Mouse (Mus musculus): ENCODE results near the gene Rgl2.
A peak's percentile ranks its signal among the peaks of the same experiment; 100 is the strongest.

The Rgl2 gene

DNA sequence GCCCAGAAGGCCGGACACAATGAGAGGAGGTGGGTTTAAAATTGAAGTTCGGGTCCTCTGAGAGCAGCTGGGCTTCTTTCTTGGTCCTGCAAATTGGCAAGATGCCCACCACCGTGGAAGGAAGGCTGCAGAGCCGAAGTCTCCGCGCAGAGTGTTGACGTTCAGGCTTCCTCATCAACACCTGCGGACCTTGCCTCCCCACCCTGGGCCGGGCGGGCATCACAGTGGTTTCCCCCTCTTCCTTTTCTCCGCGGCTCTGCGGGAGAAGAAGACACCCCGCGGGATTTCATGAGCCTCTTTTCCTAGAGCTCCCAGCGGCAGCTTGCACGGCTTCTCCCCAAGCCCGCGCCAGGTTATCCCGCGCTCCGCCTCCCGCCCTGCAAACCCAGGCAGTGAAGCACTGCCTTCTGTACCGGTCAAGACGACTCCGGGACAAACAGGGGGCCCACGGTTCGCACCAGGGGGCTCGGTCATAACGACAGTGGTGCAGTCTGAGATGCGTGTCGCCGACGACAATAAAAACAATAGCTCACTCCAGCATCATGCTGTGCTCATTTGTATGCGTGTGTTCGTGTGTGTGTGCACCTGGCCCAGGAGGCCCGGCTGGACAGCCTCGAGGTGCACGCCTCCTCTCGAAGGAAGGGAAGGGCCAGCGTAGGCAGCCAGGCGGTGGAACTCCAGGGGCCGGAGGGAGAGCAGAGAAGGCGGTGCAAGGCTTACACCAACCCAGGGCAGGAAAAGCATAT lies 20.8 kb upstream of the Rgl2 start:
- peak; percentile 36; the same call in 1 of the 2 replicates for ATAC-seq (ENCODE audit: insufficient number of reproducible peaks, low FRiP score, low TSS enrichment)

DNA sequence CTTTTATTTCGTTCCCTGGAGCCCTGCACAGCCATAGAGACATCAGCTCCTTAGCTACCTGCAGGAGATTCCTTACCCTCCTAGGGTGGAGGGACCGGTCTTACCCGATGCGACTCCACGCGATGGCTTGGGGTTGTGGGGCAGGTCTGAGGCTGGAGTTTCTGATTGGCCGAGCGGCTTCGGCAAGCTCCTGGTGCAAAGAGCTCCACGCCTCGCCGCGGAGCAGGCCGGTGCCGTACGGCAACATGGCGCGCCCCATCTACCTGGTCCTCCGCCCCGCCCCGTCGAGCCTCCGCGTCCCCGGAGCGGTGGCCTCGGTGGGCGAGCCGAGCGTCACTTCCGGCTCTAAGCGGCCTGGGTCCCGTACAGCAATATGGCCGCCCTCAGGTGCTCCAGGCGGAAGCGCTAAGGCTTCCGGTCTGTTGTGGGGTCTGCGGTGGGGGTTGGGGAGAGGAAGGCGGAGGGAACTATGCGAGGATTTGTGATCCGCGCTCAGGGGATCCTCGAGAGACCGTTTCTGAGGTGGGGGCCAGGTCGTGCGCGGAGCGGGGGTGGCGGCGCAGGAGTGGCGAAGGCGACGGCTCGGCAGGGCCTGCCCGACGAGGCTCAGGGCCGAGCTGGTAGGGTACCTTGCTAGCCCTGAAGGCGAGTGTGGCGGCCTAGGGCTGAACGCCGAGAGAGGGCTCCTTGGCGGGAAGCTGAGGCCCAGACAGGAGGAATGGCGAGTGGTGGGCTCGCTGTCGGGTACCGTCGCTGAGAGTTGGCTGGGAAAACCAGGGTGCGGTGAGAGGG lies 20.1 kb upstream of the Rgl2 start, which contains the start of gene Daxx:
Gene Daxx (plus strand): TSS at position 338 of the 792 bp plus-strand sequence.
- ATAC-seq (ENCODE audit: insufficient number of reproducible peaks, low FRiP score, low TSS enrichment): peak; percentile 95

DNA sequence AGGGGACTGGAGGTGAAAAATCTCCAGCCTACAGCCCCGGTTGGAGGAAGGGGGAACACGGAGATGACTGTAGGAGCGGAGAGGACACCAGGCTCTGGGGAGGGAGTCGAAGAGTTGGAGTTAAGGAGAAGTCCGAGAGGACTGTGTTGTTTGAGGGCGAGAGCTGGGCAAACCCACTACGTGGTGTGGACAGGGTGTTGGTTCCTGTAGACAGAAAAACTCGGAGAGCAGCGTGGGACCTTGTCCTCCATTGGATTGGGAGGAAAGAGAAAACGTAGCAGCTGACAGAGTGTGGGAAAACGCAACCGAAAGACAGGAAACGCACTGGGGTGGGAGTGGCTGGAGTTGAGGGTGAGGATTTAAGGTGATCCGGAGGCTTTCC lies 19.5 kb upstream of the Rgl2 start:
- no peak for ATAC-seq (ENCODE audit: insufficient number of reproducible peaks, low FRiP score, low TSS enrichment)

DNA sequence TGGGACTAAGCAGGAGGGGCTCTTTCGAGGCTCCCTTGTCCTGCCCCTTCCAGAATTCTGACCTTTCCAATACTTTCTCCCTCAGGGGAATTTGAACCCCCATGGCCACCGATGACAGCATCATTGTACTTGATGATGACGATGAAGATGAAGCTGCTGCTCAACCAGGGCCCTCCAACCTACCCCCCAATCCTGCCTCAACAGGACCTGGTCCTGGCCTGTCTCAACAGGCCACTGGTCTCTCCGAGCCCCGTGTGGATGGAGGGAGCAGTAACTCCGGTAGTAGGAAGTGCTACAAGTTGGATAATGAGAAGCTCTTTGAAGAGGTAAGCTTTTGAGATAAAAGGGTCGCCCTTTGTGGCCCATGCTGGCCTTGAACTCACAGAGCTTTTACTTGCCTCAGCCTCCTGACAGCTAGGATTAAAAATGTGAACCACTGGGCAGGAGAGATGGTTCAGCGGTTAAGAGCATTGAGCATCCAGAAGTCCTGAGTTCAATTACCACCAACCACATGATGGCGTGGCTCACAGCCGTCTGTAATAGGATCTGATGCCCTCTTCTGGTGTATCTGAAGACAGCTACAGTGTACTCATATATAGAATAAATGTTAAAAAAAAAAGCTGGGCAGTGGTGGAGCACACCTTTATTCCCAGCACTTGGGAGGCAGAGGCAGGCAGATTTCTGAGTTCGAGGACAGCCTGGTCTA lies 18.8 kb upstream of the Rgl2 start:
- ATAC-seq (ENCODE audit: insufficient number of reproducible peaks, low FRiP score, low TSS enrichment): no peak

DNA sequence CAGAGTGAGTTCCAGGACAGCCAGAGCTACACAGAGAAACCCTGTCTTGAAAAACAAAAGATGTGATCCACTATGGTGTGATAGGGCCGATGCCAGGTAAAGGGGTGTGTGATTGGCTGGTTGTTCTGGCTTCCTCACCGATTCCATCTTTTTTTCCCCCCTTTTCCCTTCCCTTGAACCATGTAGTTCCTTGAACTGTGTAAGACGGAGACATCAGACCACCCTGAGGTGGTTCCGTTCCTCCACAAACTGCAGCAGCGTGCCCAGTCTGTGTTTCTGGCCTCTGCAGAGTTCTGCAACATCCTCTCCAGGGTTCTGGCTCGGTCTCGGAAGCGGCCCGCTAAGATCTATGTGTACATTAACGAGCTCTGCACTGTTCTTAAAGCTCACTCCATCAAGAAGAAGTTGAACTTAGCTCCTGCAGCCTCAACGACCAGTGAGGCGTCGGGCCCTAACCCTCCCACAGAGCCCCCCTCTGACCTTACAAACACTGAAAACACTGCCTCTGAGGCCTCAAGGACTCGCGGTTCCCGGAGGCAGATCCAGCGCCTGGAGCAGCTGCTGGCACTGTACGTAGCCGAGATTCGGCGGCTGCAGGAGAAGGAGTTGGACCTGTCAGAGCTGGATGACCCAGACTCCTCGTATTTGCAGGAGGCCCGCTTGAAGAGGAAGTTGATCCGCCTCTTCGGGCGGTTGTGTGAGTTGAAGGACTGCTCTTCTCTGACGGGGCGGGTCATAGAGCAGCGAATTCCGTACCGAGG lies 18.1 kb upstream of the Rgl2 start:
- ATAC-seq (ENCODE audit: insufficient number of reproducible peaks, low FRiP score, low TSS enrichment): no peak

DNA sequence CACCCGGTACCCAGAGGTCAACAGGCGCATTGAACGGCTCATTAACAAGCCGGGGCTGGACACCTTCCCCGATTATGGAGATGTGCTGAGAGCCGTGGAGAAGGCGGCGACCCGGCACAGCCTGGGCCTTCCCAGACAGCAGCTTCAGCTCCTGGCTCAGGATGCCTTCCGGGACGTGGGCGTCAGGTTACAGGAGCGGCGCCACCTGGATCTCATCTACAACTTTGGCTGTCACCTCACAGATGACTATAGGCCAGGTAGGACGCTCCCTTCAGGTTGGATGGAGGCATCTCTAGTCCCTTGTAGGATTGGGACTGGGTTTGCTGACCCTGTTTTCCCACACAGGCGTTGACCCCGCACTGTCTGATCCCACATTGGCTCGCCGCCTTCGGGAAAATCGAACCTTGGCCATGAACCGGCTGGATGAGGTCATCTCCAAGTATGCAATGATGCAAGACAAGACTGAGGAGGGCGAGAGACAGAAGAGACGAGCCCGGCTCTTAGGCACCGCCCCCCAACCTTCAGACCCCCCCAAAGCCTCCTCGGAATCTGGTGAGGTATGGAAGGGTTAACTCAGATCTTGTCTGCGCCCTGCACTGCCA lies 17.4 kb upstream of the Rgl2 start:
- no peak for ATAC-seq (ENCODE audit: insufficient number of reproducible peaks, low FRiP score, low TSS enrichment)

DNA sequence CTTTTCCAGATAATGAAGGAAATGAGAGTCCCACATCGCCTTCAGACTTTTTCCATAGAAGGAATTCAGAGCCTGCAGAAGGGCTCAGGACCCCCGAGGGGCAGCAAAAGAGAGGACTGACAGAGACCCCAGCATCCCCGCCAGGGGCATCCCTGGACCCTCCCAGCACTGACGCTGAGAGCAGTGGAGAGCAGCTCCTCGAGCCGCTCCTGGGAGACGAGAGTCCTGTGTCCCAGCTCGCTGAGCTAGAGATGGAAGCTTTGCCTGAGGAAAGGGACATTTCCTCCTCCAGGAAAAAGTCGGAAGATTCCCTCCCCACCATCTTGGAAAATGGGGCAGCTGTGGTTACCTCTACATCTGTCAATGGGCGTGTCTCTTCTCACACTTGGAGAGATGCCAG lies 16.1 kb upstream of the Rgl2 start:
- ATAC-seq (ENCODE audit: insufficient number of reproducible peaks, low FRiP score, low TSS enrichment): no peak

DNA sequence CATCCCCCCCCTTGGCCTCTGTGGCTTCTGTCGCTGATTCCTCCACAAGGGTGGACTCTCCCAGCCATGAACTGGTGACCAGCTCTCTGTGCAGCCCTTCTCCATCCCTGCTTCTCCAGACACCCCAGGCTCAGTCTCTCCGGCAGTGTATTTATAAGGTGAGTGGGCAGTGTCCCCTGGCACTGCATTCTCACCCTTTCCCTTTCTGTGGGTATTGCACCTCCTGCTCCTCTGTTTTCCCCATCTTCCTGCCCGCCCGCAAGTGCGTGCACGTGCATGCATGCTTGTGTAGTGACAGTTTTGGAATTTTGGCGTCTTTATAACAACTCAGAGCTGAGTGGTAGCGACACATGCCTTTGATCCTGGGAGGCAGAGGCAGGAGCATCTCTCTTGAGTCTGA lies 15.4 kb upstream of the Rgl2 start:
- no peak for ATAC-seq (ENCODE audit: insufficient number of reproducible peaks, low FRiP score, low TSS enrichment)

DNA sequence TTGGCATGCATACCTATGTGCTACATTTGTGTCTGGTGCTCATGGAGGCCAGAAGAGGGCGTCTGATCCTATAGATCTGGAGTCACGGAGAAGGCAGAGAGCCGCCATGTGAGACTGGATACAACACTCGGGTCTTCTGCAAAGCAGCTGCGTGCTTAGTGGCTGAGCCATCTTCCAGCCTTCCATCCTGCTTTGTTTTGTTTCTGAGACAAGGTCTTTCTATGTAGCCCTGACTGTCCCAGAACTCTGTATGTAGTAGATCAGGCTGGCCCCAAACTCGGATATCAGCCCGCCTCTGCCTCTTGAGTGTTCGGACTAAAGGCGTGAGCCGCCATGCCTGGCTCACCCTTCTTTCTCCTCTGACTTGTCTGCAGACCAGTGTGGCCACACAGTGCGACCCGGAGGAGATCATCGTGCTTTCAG lies 14.4 kb upstream of the Rgl2 start:
- no peak for ATAC-seq (ENCODE audit: insufficient number of reproducible peaks, low FRiP score, low TSS enrichment)

DNA sequence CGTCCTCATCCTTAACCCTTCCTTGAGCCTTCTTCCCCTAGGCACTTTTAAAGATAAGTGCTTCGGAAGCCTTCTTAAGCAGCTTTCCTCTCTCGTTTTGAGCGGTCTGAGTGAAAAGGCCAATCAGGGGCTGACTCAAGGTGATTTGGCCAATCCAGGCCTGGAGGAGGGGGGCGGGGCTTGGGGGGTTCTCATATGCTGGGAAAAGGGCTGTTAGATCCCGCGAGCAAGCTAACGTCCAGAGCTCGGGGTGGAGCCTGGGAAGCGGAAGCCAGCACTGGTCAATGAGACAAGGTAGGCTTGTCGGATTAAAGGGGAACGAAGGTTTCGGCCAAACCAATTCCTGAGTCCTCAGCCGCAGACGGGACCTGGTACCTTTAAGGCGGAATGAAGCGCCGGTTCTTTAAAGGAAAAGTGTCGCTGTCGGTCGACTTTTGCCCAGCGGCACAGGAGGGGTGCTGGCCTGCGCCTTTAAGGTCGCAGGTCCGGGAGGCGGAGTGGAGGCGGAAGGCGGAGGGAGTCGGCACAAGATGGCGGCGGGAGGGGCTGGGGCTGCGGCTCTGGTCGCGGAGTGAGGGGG lies 13.6 kb upstream of the Rgl2 start, which contains the start of the genes Tapbp and Zbtb22:
Gene Tapbp (plus strand): TSS at position 229 of the 580 bp plus-strand sequence.
Gene Zbtb22 (plus strand): TSS at position 234 of the 580 bp plus-strand sequence.
- ATAC-seq (ENCODE audit: insufficient number of reproducible peaks, low FRiP score, low TSS enrichment): peak; percentile 92

DNA sequence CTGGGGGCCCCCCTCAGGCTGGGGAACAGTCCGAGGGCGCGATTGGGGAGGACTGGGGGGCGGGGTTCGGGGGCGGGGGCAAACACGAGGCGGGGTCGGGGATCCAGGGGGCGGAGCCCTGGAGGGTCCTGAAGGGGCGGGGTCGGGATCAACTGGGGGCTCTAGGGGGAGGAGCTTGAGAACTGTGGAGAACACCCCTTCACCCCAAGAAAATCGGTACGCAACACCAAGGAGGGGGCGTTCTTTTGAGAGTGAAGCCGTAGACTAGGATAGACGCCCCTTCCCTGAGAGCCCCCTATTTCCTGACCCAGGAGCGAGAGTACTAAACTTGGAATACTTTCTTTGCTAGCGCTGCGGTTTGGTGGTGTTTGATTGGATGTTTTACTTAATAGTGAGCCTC lies 13.0 kb upstream of the Rgl2 start:
- no peak for ATAC-seq (ENCODE audit: insufficient number of reproducible peaks, low FRiP score, low TSS enrichment)

DNA sequence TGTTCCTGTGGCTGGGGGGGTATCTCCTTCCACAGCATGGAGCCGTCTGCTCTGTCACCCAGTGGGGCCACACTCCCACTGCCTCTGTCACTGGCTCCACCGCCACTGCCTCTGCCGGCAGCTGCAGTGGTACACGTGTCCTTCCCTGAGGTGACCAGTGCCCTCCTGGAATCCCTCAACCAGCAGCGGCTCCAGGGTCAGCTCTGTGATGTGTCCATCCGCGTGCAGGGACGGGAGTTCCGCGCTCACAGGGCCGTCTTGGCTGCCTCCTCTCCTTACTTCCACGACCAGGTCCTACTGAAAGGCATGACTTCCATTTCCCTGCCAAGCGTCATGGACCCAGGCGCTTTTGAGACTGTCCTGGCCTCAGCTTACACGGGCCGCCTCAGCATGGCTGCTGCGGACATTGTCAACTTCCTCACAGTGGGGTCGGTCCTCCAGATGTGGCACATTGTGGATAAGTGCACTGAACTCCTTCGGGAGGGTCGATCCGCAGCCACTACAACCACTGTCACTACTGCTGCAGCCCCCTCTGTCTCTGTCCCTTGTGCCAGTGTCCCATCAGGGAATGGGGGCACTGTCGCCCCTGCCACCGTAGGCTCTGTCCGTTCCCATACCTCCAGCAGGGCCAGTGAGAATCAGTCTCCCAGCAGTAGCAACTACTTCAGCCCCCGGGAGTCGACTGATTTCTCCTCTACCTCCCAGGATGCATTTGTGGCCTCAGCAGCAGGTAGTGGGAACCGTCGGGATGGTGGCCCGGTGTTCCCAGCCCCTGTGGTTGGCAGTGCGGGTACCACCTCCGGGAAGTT lies 12.3 kb upstream of the Rgl2 start:
- no peak for ATAC-seq (ENCODE audit: insufficient number of reproducible peaks, low FRiP score, low TSS enrichment)

DNA sequence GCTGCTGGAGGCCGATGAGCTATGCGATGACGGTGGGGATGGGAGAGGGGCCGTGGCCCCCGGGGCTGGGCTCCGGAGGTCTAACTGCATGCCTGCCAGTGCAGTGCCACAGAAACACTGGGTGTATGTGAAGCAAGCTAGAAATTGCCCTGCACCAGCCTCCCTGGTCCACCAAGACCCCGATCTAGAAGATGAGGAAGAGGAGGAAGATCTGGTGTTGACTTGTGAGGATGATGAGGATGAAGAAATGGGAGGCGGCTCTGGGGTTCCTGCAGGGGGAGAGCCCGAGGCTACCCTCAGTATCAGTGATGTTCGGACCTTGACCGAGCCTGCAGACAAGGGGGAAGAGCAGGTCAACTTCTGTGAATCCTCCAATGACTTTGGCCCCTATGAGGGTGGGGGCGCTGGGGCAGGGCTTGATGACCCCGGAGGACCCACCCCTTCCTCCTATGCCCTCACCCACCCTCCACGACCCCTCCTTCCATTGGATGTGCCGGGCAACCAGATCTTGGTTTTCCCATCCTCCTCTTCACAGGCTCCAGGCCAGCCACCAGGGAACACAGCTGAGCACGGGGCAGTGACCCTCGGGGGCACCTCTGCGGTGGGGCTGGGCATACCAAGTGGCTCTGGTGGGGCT lies 11.6 kb upstream of the Rgl2 start:
- ATAC-seq (ENCODE audit: insufficient number of reproducible peaks, low FRiP score, low TSS enrichment): no peak

DNA sequence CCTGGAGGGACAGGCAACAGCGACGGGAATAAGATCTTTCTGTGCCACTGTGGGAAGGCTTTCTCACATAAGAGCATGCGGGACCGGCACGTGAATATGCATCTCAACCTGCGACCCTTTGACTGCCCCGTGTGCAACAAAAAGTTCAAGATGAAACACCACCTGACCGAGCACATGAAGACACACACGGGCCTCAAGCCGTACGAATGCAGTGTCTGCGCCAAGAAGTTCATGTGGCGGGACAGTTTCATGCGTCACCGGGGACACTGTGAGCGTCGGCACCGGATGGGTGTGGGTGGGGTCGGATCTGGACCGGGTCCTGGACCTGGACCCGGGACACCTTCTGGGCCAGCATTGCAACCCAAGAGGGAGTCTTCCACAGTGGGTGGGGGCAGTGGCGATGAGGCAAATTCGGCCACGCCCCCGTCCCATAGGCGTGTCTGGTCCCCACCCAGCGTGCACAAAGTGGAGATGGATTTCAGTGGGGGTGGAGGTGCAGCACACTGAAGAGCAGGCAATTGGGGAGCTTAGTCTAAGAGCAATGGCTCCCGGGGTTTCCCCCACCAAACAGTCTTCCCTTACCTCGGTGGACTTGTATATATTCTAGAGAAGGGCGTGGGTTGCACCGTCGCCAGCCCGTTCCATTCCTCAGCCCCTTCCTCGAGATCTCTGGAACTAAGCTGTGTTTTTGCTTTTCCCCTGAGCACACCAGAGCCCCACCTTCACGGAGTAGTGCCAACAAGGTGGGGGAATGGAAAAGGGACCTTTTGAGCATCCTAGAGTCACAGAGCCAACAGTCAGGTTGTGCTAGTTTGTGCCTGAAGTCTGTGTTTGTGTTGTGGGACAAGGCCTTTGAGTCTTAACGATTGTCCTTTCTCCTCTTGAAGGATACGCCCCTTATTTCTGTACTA lies 10.8 kb upstream of the Rgl2 start:
- no peak for ATAC-seq (ENCODE audit: insufficient number of reproducible peaks, low FRiP score, low TSS enrichment)

DNA sequence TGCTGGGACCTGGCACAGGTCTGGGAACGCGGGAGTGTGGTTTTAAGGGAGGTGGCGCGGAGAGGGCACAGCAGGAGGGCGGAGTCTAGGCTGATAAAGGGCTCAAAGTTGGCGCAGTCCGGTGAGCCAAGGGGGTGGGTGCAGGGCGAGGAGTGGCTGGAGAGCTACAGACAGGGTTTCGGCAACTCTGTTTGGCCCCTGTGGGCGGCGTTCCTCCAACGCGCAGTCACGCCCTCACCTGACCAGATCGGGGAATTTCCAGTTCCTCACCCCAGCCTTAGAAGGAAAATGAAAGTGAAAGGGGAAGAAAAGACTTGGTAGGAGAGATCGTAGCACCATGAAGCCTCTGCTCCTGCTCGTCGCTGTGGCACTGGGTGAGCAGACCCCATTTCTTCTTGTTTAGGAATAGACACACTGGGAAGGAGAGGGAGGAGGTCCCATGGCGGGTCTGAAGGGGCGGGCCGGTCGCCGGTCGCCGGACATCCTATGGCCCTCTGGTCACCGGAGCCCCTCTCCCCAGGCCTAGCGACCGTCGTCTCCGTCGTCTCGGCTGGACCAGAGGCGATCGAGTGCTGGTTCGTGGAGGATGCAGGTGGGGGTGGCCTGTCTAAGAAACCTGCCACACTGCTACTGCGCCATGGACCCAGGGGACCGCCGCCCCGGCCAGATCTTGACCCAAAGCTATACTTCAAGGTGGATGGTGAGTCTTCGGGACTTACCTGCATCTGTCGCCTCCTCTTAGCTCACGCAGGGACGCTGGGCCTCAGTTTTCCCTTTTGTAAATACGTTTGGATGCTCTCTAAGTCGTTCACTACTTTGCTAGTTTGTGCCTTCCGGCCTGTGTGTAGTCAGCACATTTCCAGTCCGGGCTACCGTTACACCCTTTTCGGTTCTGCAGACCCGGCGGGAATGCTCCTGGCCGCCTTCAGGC lies 9.7 kb upstream of the Rgl2 start:
- no peak for ATAC-seq (ENCODE audit: insufficient number of reproducible peaks, low FRiP score, low TSS enrichment)
